Mouse (Mus musculus) forebrain, embryonic 14.5 days (tissue): ENCODE data around the gene Znrf4. TPM values are rescaled to one million over a fixed set of nuclear protein-coding genes. Genes with fewer than 3 reads are reported as not detected.

Experiments used
- ATAC-seq: fragments of 200-750 bp; cut with Nextera tagmentation; 2 replicates; pipeline ENCODE4 v1.8.0; 2017; ENCODE audit warnings: mild to moderate bottlenecking, moderate library complexity
- DNase-seq: peaks from one replicate; pipeline ENCODE4 v3.0.0-alpha.2; 2015; ENCODE audit warnings: low spot score
- H3K27ac ChIP-seq: fragments of 300-500 bp; sonication (generic); 2 replicates; pipeline ENCODE4 v1.5.1; 2014; ENCODE audit warnings: low read depth, mild to moderate bottlenecking, control low read depth, low read length, moderate library complexity
- H3K27me3 ChIP-seq: fragments of 300-500 bp; sonication (generic); replicated peaks from 2 replicates; pipeline ENCODE4 v1.6.1; 2014; ENCODE audit warnings: low read length, control low read depth, mixed read lengths; ENCODE audit not compliant: control insufficient read depth, insufficient read depth
- H3K36me3 ChIP-seq: fragments of 300-500 bp; sonication (generic); 2 replicates; pipeline ENCODE4 v1.6.1; 2014; ENCODE audit warnings: low read length, control low read depth; ENCODE audit not compliant: control insufficient read depth, insufficient read depth
- H3K4me1 ChIP-seq: fragments of 300-500 bp; sonication (generic); 2 replicates; pipeline ENCODE4 v1.6.1; 2014; ENCODE audit warnings: antibody characterized with exemption, low read length, control low read depth; ENCODE audit not compliant: control insufficient read depth, insufficient read depth
- H3K4me2 ChIP-seq: fragments of 300-500 bp; sonication (generic); 2 replicates; pipeline ENCODE4 v1.6.1; 2014; ENCODE audit warnings: mild to moderate bottlenecking, control low read depth, low read length
- H3K4me3 ChIP-seq: fragments of 300-500 bp; sonication (generic); 2 replicates; pipeline ENCODE4 v1.5.1; 2014; ENCODE audit warnings: low read depth, low read length, control low read depth
- H3K9ac ChIP-seq: fragments of 300-500 bp; sonication (generic); 2 replicates; pipeline ENCODE4 v1.6.1; 2014; ENCODE audit warnings: mild to moderate bottlenecking, low read length, control low read depth, moderate library complexity
- H3K9me3 ChIP-seq: fragments of 300-500 bp; sonication (generic); replicated peaks from 2 replicates; pipeline ENCODE4 v1.6.1; 2016; ENCODE audit warnings: low read length, control low read depth, mixed read lengths; ENCODE audit not compliant: control insufficient read depth
- WGBS: fragments of 180-500 bp; shearing (Covaris S2); extraction: QIAGEN DNeasy Blood & Tissue Kit; methylation state at CpG from one replicate; pipeline ENCODE4 v1.1.7; 2014; 5-methylcytosine and 5-hydroxymethylcytosine counted together
- polyA plus RNA-seq: library from polyadenylated mRNA; unstranded; fragments of >200 nt; fragmentation: Nextera tagmentation; extraction: Ambion mirVana; gene quantifications from 2 replicates; pipeline ENCODE4 v1.2.1, GENCODE M21; 2014

Znrf4 gene
- polyA plus RNA-seq, 1 experiment from 2014 or later, result 0.14 TPM

DNA sequence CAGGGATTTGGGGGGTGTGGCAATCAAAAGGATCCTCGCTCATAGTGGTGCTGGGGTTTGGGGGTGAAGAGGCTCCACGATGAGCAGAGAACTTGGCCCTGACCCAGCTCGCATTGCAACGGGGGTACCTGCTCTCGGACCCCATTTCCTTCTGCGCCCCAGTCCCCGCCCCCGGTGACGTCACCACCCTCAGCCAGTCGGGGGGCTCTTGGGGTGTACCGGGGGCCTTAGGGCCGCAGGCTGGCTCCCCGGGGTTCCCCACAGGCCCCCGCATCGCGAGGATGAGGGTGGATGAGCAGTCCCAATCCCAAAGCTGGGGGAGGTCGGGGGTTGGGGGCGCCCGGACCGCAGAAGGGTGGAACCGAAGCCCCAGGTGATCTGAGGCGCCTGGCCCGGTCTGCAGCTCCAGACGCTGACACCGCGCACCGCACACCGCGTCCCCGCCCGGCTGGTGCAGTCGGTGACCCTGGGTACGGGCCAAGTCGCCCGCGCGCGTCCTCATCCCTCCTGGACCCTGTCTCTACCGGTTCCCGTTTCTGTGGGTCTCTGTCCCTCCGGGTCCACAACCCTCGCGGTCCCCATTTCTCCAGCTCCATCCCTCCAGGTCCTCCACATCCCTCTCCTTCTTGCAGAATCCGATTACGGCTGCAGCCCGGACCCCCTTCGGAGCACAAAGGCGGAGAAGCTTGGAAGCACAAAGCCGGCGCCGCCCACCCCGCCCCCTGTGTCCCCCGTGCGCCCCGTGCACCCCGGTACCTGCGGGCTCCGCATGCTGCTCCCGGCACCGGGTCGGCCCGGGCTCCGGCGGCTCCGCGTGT is 36.4 kb downstream of the Znrf4 start:
- H3K9ac ChIP-seq, result peak overlapping the region; percentile 100
- ATAC-seq (peak; percentile 44), DNase-seq (peak; percentile 72)
- under 1% methylated on average over 62 of the region's 66 CpGs for whole genome bisulfite sequencing
- 0 out of 2 replicates have a peak, but pooled peaks cover 3% of the 10 kb centered on the region for H3K9me3 ChIP-seq
- H3K4me2 ChIP-seq, result peak overlapping the region; percentile 99
- H3K4me3 ChIP-seq, result peak overlapping the region; percentile 95
- H3K4me1 ChIP-seq, result peaks cover 32% of the 10 kb centered on the region
- H3K27ac ChIP-seq, result peak overlapping the region; percentile 99
- 0 out of 2 replicates have a peak, but pooled peaks cover 4% of the 10 kb centered on the region for H3K36me3 ChIP-seq
- no peaks in the 10 kb centered on the region for H3K27me3 ChIP-seq

DNA sequence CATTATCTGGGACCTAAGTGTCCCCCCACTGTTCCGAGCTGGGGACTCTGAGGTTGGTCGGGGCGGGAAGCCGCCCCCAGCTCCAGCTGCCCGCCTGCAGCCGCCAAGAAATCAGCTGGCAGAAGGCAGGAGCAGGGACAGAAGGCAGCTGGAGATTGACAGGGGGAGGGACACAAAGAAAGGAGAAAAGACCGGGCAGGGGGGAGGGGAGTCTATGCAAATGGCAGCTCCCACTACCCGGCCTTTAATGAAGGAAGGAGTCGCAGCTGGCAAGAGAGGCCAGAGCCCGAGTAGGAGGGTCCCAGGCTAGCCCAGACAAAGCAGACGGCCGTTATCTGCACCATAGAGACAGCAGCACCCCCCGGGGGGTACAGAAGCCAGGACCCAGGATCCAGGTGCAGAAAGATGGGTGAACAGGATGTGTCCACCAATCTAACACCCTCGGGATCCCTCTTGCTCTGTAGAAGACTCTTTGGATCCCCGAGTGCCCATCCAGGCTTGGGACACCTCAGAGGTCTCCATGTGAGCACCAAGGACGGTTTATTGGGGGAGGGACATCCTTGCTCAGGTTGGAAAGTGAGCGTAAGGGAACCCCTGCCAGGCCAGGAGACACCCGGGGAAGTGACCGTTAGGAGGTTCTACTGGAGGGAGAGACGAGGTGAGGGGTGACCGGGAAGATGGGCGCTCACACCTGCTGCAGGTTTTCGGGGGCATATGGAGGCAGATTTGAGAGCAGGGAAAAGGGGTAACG is 37.2 kb downstream of the Znrf4 start:
- H3K9me3 ChIP-seq, result 0 out of 2 replicates have a peak, but pooled peaks cover 3% of the 10 kb centered on the region
- H3K27ac ChIP-seq, result peak overlapping the region; percentile 99
- peak overlapping the region; percentile 99 for H3K4me2 ChIP-seq
- ATAC-seq (peak; percentile 50), DNase-seq (peak; percentile 95)
- no peaks in the 10 kb centered on the region for H3K27me3 ChIP-seq
- peak overlapping the region; percentile 95 for H3K4me3 ChIP-seq
- peak overlapping the region; percentile 100 for H3K9ac ChIP-seq
- H3K36me3 ChIP-seq, result 0 out of 2 replicates have a peak, but pooled peaks cover 6% of the 10 kb centered on the region
- peaks cover 38% of the 10 kb centered on the region for H3K4me1 ChIP-seq
- WGBS, result 1% methylated on average over 24 of the region's 24 CpGs

DNA sequence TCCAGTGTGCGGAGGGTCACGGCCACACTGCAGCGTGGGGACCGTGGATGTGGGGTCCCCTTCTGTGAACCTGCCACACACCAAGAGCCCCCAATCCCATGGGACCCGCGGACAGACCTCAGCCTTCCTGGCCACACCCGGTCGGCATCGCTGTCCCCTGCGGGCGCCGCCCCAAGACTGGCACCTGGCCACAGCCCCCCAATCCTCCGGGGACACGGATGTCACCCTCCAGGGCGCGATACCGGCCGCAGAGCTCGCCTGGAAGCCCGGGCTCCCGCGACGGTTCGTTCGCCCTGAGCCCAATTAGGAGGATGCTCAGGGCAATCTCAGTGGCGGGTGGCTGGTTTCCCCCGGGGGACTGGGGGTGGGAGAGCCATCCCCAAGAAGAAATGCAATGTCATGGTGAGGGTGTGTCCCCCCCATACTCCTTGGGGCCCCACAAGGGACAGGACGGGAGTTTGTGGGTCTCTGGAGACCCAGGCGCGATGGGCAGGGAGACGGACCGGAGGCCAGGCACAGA is 37.9 kb downstream of the Znrf4 start:
- Histone ChIP-seq H3K4me1 (peaks cover 44% of the 10 kb centered on the region), H3K27ac (peak overlapping the region; percentile 99), H3K4me3 (peak overlapping the region; percentile 95), H3K9me3 (0 out of 2 replicates have a peak, but pooled peaks cover 3% of the 10 kb centered on the region), H3K36me3 (0 out of 2 replicates have a peak, but pooled peaks cover 7% of the 10 kb centered on the region), H3K9ac (peak overlapping the region; percentile 100), H3K4me2 (peak overlapping the region; percentile 99), H3K27me3 (no peaks in the 10 kb centered on the region)
- no peak for ATAC-seq
- no peak for DNase-seq
- WGBS, result 3% methylated on average over 32 of the region's 32 CpGs

DNA sequence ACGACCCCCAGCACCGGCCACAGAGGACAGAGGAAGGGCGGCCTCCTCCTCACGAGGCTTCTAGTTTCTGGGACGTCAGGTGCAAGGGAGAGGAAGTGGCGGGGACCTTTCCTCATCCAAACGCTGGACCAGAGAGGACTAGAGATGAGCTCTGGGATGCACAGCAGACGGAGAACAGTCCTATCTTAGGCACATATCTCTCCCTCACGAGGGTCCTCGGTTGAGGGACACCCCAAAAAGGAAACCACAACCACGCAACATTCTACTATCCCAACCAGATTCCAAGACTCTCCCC is 38.7 kb downstream of the Znrf4 start:
- Histone ChIP-seq H3K27ac (peak overlapping the region; percentile 99), H3K4me1 (peaks cover 48% of the 10 kb centered on the region), H3K27me3 (no peaks in the 10 kb centered on the region), H3K36me3 (peaks cover 15% of the 10 kb centered on the region; the same call in 1 of the 2 replicates), H3K4me2 (peak overlapping the region; percentile 99), H3K9ac (peak overlapping the region; percentile 100), H3K9me3 (0 out of 2 replicates have a peak, but pooled peaks cover 3% of the 10 kb centered on the region), H3K4me3 (peak overlapping the region; percentile 95)
- WGBS, result 2% methylated on average over 11 of the region's 11 CpGs
- DNase-seq (no peak), ATAC-seq (no peak)

DNA sequence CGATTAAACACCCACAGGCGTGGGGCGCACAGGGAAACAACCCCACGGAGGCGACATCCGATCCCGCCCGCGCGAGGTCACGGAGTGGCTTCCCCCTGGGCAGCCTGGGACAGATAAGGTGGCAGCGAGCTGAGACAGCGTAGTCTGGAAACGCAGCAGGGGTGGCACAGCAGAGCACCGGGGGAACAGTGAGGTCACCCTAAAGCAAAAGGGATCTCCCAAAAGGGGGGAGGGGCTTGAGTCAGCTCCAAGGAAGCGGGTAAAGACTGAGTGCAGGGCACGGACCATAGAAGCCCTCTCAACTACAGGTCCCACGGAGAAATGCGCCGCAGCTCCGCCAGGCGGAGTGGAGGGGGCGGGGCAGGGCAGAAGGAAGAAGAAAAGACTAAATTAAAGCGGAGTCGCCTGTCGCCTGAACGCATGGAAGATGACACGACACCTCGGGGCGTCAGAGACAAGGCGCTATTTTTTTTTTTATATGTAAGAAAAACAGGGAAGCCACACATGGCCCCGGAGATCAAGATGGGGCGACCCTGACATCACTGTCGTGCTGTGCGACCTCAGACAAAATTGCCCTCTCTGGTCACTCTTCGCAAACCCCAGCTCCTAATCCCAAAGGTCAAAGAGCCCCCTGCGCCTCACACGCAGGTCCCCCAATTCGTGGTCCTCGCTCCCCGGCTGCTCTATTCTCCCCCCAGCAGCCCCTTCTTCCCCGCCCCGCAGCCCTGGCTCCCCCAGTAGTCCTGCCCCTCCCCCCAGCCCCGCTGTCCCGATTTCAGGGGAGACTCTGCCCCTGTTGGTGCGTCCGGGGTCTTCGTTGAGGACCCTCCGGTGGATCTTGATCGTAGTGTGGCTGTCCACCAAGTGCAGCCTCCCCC is 39.3 kb downstream of the Znrf4 start:
- WGBS, result 2% methylated on average over 50 of the region's 50 CpGs
- Histone ChIP-seq H3K9ac (peak overlapping the region; percentile 100), H3K36me3 (peaks cover 16% of the 10 kb centered on the region; the same call in 1 of the 2 replicates), H3K4me1 (peaks cover 54% of the 10 kb centered on the region), H3K27me3 (no peaks in the 10 kb centered on the region), H3K9me3 (0 out of 2 replicates have a peak, but pooled peaks cover 3% of the 10 kb centered on the region), H3K27ac (peak overlapping the region; percentile 99), H3K4me2 (peak overlapping the region; percentile 99), H3K4me3 (peak overlapping the region; percentile 95)
- ATAC-seq (peak; percentile 6; the same call in 1 of the 2 replicates), DNase-seq (peak; percentile 81)

DNA sequence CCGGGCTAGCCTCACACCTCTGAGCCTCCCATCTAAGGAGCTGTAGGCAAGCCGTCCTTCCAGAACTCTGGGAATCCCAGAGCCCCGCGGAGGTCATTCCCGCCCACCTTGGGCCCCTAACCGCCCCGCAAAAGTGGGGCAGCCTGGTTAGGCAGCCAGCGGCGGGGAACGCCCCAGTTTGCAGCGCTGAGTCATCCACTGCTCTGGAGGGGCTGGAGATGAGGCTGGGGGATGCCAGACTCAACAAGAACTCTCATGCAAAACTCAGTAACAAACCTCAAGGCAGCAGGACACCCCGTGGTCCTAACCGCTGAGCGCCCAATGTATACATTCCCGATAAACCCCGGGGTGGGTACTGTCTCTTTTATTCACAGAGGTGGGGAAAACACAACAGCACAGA is 40.1 kb downstream of the Znrf4 start:
- DNase-seq, result no peak
- Histone ChIP-seq H3K4me1 (peaks cover 58% of the 10 kb centered on the region), H3K36me3 (peaks cover 16% of the 10 kb centered on the region; the same call in 1 of the 2 replicates), H3K27me3 (no peaks in the 10 kb centered on the region), H3K4me3 (peak overlapping the region; percentile 95), H3K27ac (peak overlapping the region; percentile 99), H3K4me2 (peak overlapping the region; percentile 99), H3K9ac (peak overlapping the region; percentile 100), H3K9me3 (0 out of 2 replicates have a peak, but pooled peaks cover 3% of the 10 kb centered on the region)
- WGBS, result 10% methylated on average over 16 of the region's 16 CpGs
- no peak for ATAC-seq

DNA sequence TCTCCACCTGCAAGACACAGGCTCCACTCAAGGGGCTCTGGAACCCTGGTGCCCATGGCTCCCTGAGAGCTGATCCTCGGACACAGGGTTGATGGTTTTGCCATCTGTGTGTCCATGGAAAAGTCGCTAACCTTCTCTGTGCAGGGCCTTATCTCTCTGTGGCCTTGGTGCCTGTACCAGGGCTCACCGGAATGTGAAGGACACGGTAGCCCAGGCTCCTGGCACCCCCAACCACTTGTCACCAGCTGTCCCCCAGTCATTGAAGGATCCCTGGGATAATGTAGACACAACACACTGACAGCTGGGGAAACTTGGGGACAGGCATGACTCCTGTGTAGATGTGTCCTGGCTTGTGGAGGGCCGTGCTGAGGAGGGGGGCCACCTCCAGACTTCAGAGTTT is 41.1 kb downstream of the Znrf4 start:
- WGBS, result 64% methylated on average over 5 of the region's 5 CpGs
- Histone ChIP-seq H3K4me1 (peaks cover 67% of the 10 kb centered on the region), H3K4me2 (peak overlapping the region; percentile 10; the same call in 1 of the 2 replicates)

DNA sequence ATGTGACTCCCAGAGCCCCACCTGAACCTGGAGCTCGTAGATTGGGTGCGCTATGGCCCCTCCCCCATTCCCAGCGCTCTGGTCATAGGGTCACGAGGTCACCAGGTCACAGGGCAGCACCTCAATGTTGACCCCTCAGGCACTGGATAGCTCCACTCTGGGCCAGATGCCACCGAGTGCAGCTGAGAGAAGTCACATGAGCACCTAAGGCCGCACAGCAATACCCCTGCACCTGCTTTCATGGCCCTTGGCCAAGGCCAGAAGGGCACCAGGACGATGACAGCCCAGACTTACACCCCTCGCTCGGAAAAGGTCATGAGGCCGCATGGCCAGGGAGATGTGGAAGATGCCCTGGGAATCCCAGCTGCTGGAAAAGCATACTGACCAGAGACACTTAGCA is 41.7 kb downstream of the Znrf4 start:
- Histone ChIP-seq H3K4me2 (peak overlapping the region; percentile 46), H3K9ac (peak overlapping the region; percentile 43; the same call in 1 of the 2 replicates), H3K4me1 (peaks cover 72% of the 10 kb centered on the region), H3K27me3 (no peaks in the 10 kb centered on the region), H3K4me3 (peak overlapping the region; percentile 5), H3K36me3 (peaks cover 18% of the 10 kb centered on the region), H3K27ac (peak overlapping the region; percentile 97), H3K9me3 (no peaks in the 10 kb centered on the region)
- 23% methylated on average over 10 of the region's 10 CpGs for WGBS
- no peak for DNase-seq
- ATAC-seq, result no peak

More for the DNA sequence above, 41.1 kb downstream of the Znrf4 start:
- DNase-seq (no peak), ATAC-seq (no peak)
- H3K27ac ChIP-seq, result peak overlapping the region; percentile 97
- H3K9ac ChIP-seq, result 0 out of 2 replicates have a peak overlapping the region, but pooled peaks have one; percentile 21
- 0 out of 2 replicates have a peak overlapping the region, but pooled peaks have one; percentile 5 for H3K4me3 ChIP-seq
- peaks cover 16% of the 10 kb centered on the region; the same call in 1 of the 2 replicates for H3K36me3 ChIP-seq
- H3K27me3 ChIP-seq, result no peaks in the 10 kb centered on the region
- H3K9me3 ChIP-seq, result no peaks in the 10 kb centered on the region
